Mouse (Mus musculus): ENCODE measurements around the gene Zfp831. TPM values are rescaled to one million over a fixed set of nuclear protein-coding genes. Genes with fewer than 3 reads are reported as not detected.

Zfp831 gene
- total and polyA plus RNA-seq, 3 experiments, result 0.11 TPM; not detected in 2

DNA sequence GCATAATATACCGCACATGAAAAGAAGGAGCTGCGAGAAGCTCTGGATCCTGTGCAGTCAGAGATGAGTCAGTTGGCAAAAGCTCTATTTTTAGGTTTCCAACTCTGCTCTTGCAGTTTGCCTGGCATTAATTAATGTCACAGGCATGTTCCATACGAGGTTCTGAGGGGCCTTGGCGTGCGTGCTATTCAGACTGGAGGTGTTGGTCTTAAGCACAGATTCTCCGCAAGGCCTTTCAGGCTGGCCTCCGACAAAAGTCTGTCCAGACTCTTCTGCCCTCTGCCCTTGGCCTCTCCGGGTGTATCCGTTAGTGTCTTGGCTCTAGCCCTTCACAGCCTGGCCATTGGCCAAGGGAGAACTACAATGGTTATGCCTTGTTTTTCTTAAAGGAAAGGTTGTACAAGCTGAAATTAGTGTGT lies 43.5 kb upstream of the Zfp831 start:
- Histone ChIP-seq H3K36me3 (replicated peaks) (no peaks in the 10 kb centered on the region), H3K4me3 (ENCODE audit: low read depth, low read length) (no peak overlapping the region), H3K9me3 (replicated peaks) (peaks cover 82% of the 10 kb centered on the region), H3K27me3 (ENCODE audit: insufficient read depth, low read length) (no peaks in the 10 kb centered on the region), H3K4me1 (ENCODE audit: insufficient read depth, low read depth, low read length) (no peaks in the 10 kb centered on the region)
- no peak for TF ChIP-seq CTCF (IDR thresholded peaks at IDR 0.05; ENCODE audit: low read depth, low read length)
- TF ChIP-seq POLR2AphosphoS5 (IDR thresholded peaks at IDR 0.05; ENCODE audit: insufficient replicate concordance, low read depth, low read length), result no peak
- no peak for TF ChIP-seq TAL1 (conservative IDR thresholded peaks at IDR 0.05; ENCODE audit: low read depth, low read length)
- no peak for TF ChIP-seq GATA2 (IDR thresholded peaks at IDR 0.05; ENCODE audit: borderline replicate concordance, low read depth, low read length)
- ATAC-seq (ENCODE audit: extremely low read depth, insufficient number of reproducible peaks, low FRiP score, poor library complexity, severe bottlenecking), result no peak
- no peak for DNase-seq (ENCODE audit: low spot score)

DNA sequence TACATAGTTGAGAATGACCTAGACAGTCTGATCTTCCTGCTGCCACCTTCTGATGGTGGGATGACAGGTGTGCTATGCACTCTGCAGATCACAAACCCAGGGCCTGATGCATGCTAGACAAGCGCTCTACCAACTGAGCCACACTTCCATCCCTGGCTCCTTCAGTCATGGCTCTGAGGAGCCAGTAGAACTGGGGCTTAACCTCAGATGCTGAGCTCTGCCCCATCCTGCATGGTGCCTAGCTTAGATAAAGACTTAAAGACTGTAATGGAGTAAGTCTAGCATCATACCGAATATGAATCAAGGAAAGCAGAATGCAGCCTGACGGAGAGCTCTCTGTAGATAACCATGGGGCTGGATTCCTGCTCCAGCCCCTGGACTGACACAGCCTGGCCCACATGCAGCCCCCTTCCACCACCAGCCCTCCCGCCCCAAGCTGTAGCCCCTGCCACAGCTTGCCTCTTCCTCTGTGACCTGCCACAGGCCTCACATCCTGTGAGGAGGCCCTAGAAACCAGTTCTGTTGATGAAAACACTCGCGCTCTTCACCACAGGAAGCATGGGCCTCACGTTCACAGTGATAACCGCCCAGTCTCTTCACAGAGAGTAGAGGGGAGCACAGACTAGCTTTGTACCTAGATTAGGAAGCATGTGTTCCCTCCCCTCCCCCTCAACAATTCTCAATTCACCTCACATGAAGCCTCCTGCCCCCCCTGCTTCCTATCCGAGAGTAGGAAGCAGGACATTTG lies 41.2 kb upstream of the Zfp831 start:
- DNase-seq (ENCODE audit: low spot score), result no peak

DNA sequence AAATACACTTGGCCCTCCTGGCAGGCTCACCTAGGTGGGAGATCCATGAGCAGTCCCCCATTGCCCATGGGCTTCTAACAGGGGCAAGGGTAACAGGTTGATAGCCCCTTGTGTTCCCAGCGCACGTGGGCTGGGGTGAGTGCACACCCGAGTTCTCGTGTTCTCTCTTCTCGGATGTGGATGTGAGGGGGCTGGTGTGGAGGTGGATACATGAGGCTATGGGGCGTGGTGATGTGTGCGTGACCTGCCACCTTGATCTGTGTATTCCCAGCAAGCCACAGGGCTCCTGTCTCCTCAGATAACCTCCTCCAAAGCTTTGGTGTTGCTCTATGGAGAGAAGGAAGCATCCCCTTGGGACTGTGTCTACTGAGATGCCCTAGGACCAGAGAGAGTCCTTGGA lies 40.0 kb upstream of the Zfp831 start:
- ATAC-seq (ENCODE audit: extremely low read depth, insufficient number of reproducible peaks, low FRiP score, poor library complexity, severe bottlenecking) (no peak), DNase-seq (ENCODE audit: low spot score) (no peak)
- TF ChIP-seq TAL1 (conservative IDR thresholded peaks at IDR 0.05; ENCODE audit: low read depth, low read length), result no peak
- no peak for TF ChIP-seq CTCF (IDR thresholded peaks at IDR 0.05; ENCODE audit: low read depth, low read length)
- no peak for TF ChIP-seq GATA2 (IDR thresholded peaks at IDR 0.05; ENCODE audit: borderline replicate concordance, low read depth, low read length)
- TF ChIP-seq POLR2AphosphoS5 (IDR thresholded peaks at IDR 0.05; ENCODE audit: insufficient replicate concordance, low read depth, low read length), result no peak
- TF ChIP-seq GATA1 (IDR thresholded peaks at IDR 0.05; ENCODE audit: borderline replicate concordance, low read length), result no peak
- Histone ChIP-seq H3K9me3 (replicated peaks) (peaks cover 80% of the 10 kb centered on the region), H3K36me3 (replicated peaks) (no peaks in the 10 kb centered on the region), H3K4me1 (ENCODE audit: insufficient read depth, low read depth, low read length) (no peaks in the 10 kb centered on the region), H3K4me3 (ENCODE audit: low read depth, low read length) (no peak overlapping the region), H3K27me3 (ENCODE audit: insufficient read depth, low read length) (no peaks in the 10 kb centered on the region)

More for the DNA sequence above, 41.2 kb upstream of the Zfp831 start:
- no peak for TF ChIP-seq GATA2 (IDR thresholded peaks at IDR 0.05; ENCODE audit: borderline replicate concordance, low read depth, low read length)
- TF ChIP-seq GATA1 (IDR thresholded peaks at IDR 0.05; ENCODE audit: borderline replicate concordance, low read length), result no peak
- no peak for TF ChIP-seq CTCF (IDR thresholded peaks at IDR 0.05; ENCODE audit: low read depth, low read length)
- no peak for TF ChIP-seq TAL1 (conservative IDR thresholded peaks at IDR 0.05; ENCODE audit: low read depth, low read length)
- TF ChIP-seq POLR2AphosphoS5 (IDR thresholded peaks at IDR 0.05; ENCODE audit: insufficient replicate concordance, low read depth, low read length), result no peak
- H3K9me3 ChIP-seq (replicated peaks), result peaks cover 82% of the 10 kb centered on the region
- no peaks in the 10 kb centered on the region for H3K36me3 ChIP-seq (replicated peaks)
- no peak overlapping the region for H3K4me3 ChIP-seq (ENCODE audit: low read depth, low read length)
- no peak for ATAC-seq (ENCODE audit: extremely low read depth, insufficient number of reproducible peaks, low FRiP score, poor library complexity, severe bottlenecking)
- no peaks in the 10 kb centered on the region for H3K4me1 ChIP-seq (ENCODE audit: insufficient read depth, low read depth, low read length)
- no peaks in the 10 kb centered on the region for H3K27me3 ChIP-seq (ENCODE audit: insufficient read depth, low read length)

DNA sequence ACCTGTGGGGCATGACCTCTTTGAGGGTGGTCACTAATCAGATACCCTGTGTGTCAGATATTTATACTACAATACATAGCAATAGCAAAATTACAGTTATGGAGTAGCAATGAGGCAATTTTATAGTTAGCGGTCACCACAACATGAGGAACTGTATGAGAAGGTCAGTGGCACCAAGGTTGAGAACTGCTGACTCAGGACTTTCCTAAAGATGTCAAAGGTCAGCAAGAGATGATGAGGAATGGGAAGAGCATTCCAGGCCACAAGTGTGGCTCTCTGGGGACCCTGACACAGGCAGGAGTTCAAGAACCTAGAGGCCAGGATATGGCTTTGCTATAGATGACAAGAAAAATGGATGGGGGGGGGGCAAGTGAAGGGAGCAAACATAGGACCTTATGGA lies 38.3 kb upstream of the Zfp831 start:
- Histone ChIP-seq H3K36me3 (replicated peaks) (no peaks in the 10 kb centered on the region), H3K4me3 (ENCODE audit: low read depth, low read length) (no peak overlapping the region), H3K27me3 (ENCODE audit: insufficient read depth, low read length) (no peaks in the 10 kb centered on the region), H3K4me1 (ENCODE audit: insufficient read depth, low read depth, low read length) (no peaks in the 10 kb centered on the region), H3K9me3 (replicated peaks) (peaks cover 73% of the 10 kb centered on the region)
- no peak for TF ChIP-seq GATA2 (IDR thresholded peaks at IDR 0.05; ENCODE audit: borderline replicate concordance, low read depth, low read length)
- DNase-seq (ENCODE audit: low spot score) (no peak), ATAC-seq (ENCODE audit: extremely low read depth, insufficient number of reproducible peaks, low FRiP score, poor library complexity, severe bottlenecking) (no peak)

DNA sequence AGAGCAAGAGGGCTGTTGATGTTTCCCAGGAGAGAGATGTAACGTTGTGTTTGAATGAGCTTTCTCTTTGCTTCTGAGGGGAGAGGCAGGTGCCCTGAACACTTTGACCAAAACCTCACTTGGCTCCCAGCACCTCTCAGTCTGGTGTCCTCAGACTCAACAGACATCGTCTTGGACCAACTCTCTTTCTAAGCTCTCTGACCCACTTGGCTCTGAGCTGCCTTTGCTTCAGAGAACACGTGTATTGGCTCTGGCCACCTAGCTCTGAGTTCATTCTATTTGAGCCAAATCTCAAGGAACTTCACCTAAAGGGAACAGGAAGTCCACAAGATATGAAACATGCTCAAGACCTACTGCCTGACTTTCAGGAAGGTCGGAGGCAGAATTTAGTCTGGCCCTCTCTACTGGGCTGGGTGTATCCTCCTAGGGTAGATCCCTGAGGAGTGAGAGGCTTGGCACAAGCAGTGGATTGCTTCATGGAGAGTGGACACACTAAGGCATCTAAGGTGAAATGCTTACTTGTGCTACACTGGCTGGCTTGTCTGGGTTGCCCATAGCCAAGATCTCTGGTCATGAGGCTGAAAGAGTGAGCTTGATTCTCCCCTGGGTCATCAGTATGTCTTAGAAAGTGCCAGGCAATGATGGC lies 37.8 kb upstream of the Zfp831 start:
- no peak for ATAC-seq (ENCODE audit: extremely low read depth, insufficient number of reproducible peaks, low FRiP score, poor library complexity, severe bottlenecking)
- H3K4me1 ChIP-seq (ENCODE audit: insufficient read depth, low read depth, low read length), result no peaks in the 10 kb centered on the region
- H3K4me3 ChIP-seq (ENCODE audit: low read depth, low read length), result no peak overlapping the region
- TF ChIP-seq POLR2AphosphoS5 (IDR thresholded peaks at IDR 0.05; ENCODE audit: insufficient replicate concordance, low read depth, low read length) (no peak), CTCF (IDR thresholded peaks at IDR 0.05; ENCODE audit: low read depth, low read length) (no peak), GATA1 (IDR thresholded peaks at IDR 0.05; ENCODE audit: borderline replicate concordance, low read length) (no peak), TAL1 (conservative IDR thresholded peaks at IDR 0.05; ENCODE audit: low read depth, low read length) (no peak), GATA2 (IDR thresholded peaks at IDR 0.05; ENCODE audit: borderline replicate concordance, low read depth, low read length) (no peak)
- H3K27me3 ChIP-seq (ENCODE audit: insufficient read depth, low read length), result no peaks in the 10 kb centered on the region
- DNase-seq (ENCODE audit: low spot score), result no peak
- no peaks in the 10 kb centered on the region for H3K36me3 ChIP-seq (replicated peaks)
- peaks cover 71% of the 10 kb centered on the region for H3K9me3 ChIP-seq (replicated peaks)

DNA sequence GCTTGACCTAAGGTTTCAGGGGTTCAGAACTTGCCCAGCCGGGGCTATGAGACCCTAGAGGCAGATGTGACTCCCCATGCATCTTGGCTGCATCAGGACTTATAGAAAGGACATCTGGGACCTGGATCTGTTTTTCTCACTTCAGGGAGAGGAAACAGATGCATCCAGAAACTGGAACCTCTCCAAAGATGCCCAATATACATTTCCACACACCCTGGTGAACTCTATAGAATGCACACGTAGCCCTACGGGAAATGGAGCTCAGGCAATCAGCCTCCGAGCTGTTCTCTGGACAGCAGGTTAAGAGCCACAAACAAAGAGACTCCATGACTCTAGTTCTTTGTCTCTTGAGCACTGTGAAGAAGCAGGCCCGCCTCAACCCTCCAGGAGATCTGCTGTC lies 37.0 kb upstream of the Zfp831 start:
- ATAC-seq (ENCODE audit: extremely low read depth, insufficient number of reproducible peaks, low FRiP score, poor library complexity, severe bottlenecking) (no peak), DNase-seq (ENCODE audit: low spot score) (no peak)
- no peaks in the 10 kb centered on the region for H3K4me1 ChIP-seq (ENCODE audit: insufficient read depth, low read depth, low read length)
- peaks cover 71% of the 10 kb centered on the region for H3K9me3 ChIP-seq (replicated peaks)
- no peak overlapping the region for H3K4me3 ChIP-seq (ENCODE audit: low read depth, low read length)
- TF ChIP-seq POLR2AphosphoS5 (IDR thresholded peaks at IDR 0.05; ENCODE audit: insufficient replicate concordance, low read depth, low read length) (no peak), GATA1 (IDR thresholded peaks at IDR 0.05; ENCODE audit: borderline replicate concordance, low read length) (no peak), TAL1 (conservative IDR thresholded peaks at IDR 0.05; ENCODE audit: low read depth, low read length) (no peak), CTCF (IDR thresholded peaks at IDR 0.05; ENCODE audit: low read depth, low read length) (no peak), GATA2 (IDR thresholded peaks at IDR 0.05; ENCODE audit: borderline replicate concordance, low read depth, low read length) (no peak)
- H3K36me3 ChIP-seq (replicated peaks), result no peaks in the 10 kb centered on the region
- no peaks in the 10 kb centered on the region for H3K27me3 ChIP-seq (ENCODE audit: insufficient read depth, low read length)

Data from G1E (cell line).